ENCODE assay signal across 23 mouse cellular contexts in genomic region chr13:112686155-112686554, GRCm38 (mm10). TPM values are rescaled to one million over a fixed set of nuclear protein-coding genes. Genes with fewer than 3 reads are reported as not detected.
DNase-seq lines count a peak whose midpoint lies in the region; ATAC-seq and TF ChIP-seq lines count a peak whose summit lies in the region.
"Had no signal": no experiment of that assay in that cellular context is flagged by ENCODE, and none has a peak within 500 bp of the region (broad histone marks: within the 10 kb centered on the region; RNA-seq: fewer than 3 reads in every experiment).

No protein-coding gene starts in this region.

- no peak overlapping the region for H3K4me3 ChIP-seq in intestine, embryonic 16.5 days (ENCODE audit: low read length)
- no peak overlapping the region for H3K4me3 ChIP-seq in intestine, postnatal 0 days (ENCODE audit: low read depth, low read length)
- H3K4me3 ChIP-seq in G1E (ENCODE audit: low read depth, low read length), result no peak overlapping the region; the same call in 1 of the 2 replicates
- no peak overlapping the region for H3K4me3 ChIP-seq in midbrain, embryonic 13.5 days (replicated peaks)
- H3K4me3 ChIP-seq: embryonic facial prominence, embryonic 12.5 days; heart, embryonic 15.5 days; hindbrain, embryonic 13.5 days had no signal

- TF ChIP-seq CTCF in intestine, postnatal 0 days (IDR thresholded peaks at IDR 0.05; ENCODE audit: low read depth), result no peak
- TF ChIP-seq CTCF in G1E (IDR thresholded peaks at IDR 0.05; ENCODE audit: low read depth, low read length), result no peak

- WGBS in intestine, embryonic 16.5 days, result 42% methylated on average over 2 of the region's 2 CpGs
- 39% methylated on average over 2 of the region's 2 CpGs for WGBS in intestine, postnatal 0 days
- 83% methylated on average over 2 of the region's 2 CpGs for WGBS in midbrain, embryonic 13.5 days

- peak; percentile 11; the same call in 1 of the 2 replicates for ATAC-seq in intestine, embryonic 16.5 days
- no peak for ATAC-seq in intestine, postnatal 0 days
- peak; percentile 96 for ATAC-seq in G1E (ENCODE audit: extremely low read depth, insufficient number of reproducible peaks, low FRiP score, poor library complexity, severe bottlenecking)
- ATAC-seq in megakaryocyte-erythroid progenitor cell, adult 5-6 weeks (replicated peaks; ENCODE audit: low FRiP score, low TSS enrichment, poor library complexity, severe bottlenecking), result peak; percentile 51
- ATAC-seq in midbrain, embryonic 13.5 days, result no peak
- ATAC-seq: CD4-positive, CD25-positive, alpha-beta regulatory T cell, adult 4 months; forebrain, embryonic 16.5 days had no signal

- no peaks in the 10 kb centered on the region for H3K9me3 ChIP-seq in intestine, embryonic 16.5 days (ENCODE audit: control insufficient read depth, low read length)
- H3K9me3 ChIP-seq in intestine, postnatal 0 days (ENCODE audit: control insufficient read depth), result no peaks in the 10 kb centered on the region
- H3K9me3 ChIP-seq in G1E (replicated peaks), result no peaks in the 10 kb centered on the region
- H3K9me3 ChIP-seq in midbrain, embryonic 13.5 days, result no peaks in the 10 kb centered on the region
- H3K9me3 ChIP-seq: embryonic facial prominence, embryonic 12.5 days; heart, embryonic 15.5 days; hindbrain, embryonic 13.5 days had no signal

- no peak overlapping the region for H3K4me2 ChIP-seq in intestine, embryonic 16.5 days (ENCODE audit: low read depth, low read length)
- no peak overlapping the region for H3K4me2 ChIP-seq in intestine, postnatal 0 days (replicated peaks; ENCODE audit: low read depth)
- H3K4me2 ChIP-seq in midbrain, embryonic 13.5 days (replicated peaks), result no peak overlapping the region
- H3K4me2 ChIP-seq: embryonic facial prominence, embryonic 12.5 days; heart, embryonic 11.5 days; heart, embryonic 15.5 days; hindbrain, embryonic 13.5 days had no signal

- H3K9ac ChIP-seq in intestine, embryonic 16.5 days (ENCODE audit: low read depth, low read length), result no peak overlapping the region
- no peak overlapping the region for H3K9ac ChIP-seq in intestine, postnatal 0 days (ENCODE audit: low read depth, low read length)
- H3K9ac ChIP-seq in midbrain, embryonic 13.5 days (replicated peaks), result no peak overlapping the region
- H3K9ac ChIP-seq: embryonic facial prominence, embryonic 12.5 days; heart, embryonic 15.5 days; hindbrain, embryonic 13.5 days had no signal

- no peaks in the 10 kb centered on the region for H3K27me3 ChIP-seq in intestine, embryonic 16.5 days (replicated peaks; ENCODE audit: control insufficient read depth, insufficient read depth, low read length)
- no peaks in the 10 kb centered on the region for H3K27me3 ChIP-seq in intestine, postnatal 0 days (replicated peaks; ENCODE audit: control insufficient read depth, insufficient read depth, low read length)
- no peaks in the 10 kb centered on the region for H3K27me3 ChIP-seq in G1E (ENCODE audit: insufficient read depth, low read length)
- H3K27me3 ChIP-seq in midbrain, embryonic 13.5 days, result no peaks in the 10 kb centered on the region
- H3K27me3 ChIP-seq: embryonic facial prominence, embryonic 12.5 days; heart, embryonic 15.5 days; hindbrain, embryonic 13.5 days had no signal

- H3K4me1 ChIP-seq in intestine, embryonic 16.5 days (ENCODE audit: control insufficient read depth, insufficient read depth, low read length), result no peaks in the 10 kb centered on the region
- H3K4me1 ChIP-seq in intestine, postnatal 0 days (replicated peaks; ENCODE audit: control insufficient read depth, insufficient read depth, low read length), result no peaks in the 10 kb centered on the region
- H3K4me1 ChIP-seq in G1E (ENCODE audit: insufficient read depth, low read depth, low read length), result peaks cover 60% of the 10 kb centered on the region
- H3K4me1 ChIP-seq in midbrain, embryonic 13.5 days (replicated peaks), result no peaks in the 10 kb centered on the region
- H3K4me1 ChIP-seq: embryonic facial prominence, embryonic 12.5 days; hindbrain, embryonic 13.5 days had no signal

- H3K27ac ChIP-seq in intestine, embryonic 16.5 days (ENCODE audit: low read length), result no peak overlapping the region
- no peak overlapping the region for H3K27ac ChIP-seq in intestine, postnatal 0 days (ENCODE audit: low read depth, low read length)
- no peak overlapping the region for H3K27ac ChIP-seq in midbrain, embryonic 13.5 days
- H3K27ac ChIP-seq: embryonic facial prominence, embryonic 12.5 days; heart, embryonic 15.5 days; hindbrain, embryonic 13.5 days had no signal

- no peaks in the 10 kb centered on the region for H3K36me3 ChIP-seq in intestine, embryonic 16.5 days (ENCODE audit: control insufficient read depth, insufficient read depth, low read length)
- no peaks in the 10 kb centered on the region for H3K36me3 ChIP-seq in intestine, postnatal 0 days (ENCODE audit: control insufficient read depth, insufficient read depth)
- H3K36me3 ChIP-seq in G1E (replicated peaks), result peaks cover 62% of the 10 kb centered on the region
- H3K36me3 ChIP-seq in midbrain, embryonic 13.5 days, result peaks cover 22% of the 10 kb centered on the region
- H3K36me3 ChIP-seq: embryonic facial prominence, embryonic 12.5 days; heart, embryonic 15.5 days had no signal

- DNase-seq in G1E (ENCODE audit: low spot score), result peak; percentile 72
- peak; percentile 39 for DNase-seq in c-Kit-positive CD71-positive TER-119-negative erythroid progenitor cells, embryonic 14.5 days (ENCODE audit: low read depth)
- no peak for DNase-seq in kidney, adult 9 months
- DNase-seq: adrenal gland, adult 2 months; adrenal gland, postnatal 25 days; B cell, adult 2 months; cerebellum, adult 11 months; cerebellum, adult 8-10 months; cerebellum, postnatal 14 days; embryo, embryonic 11 days; gastrocnemius, postnatal 10 days; heart, postnatal 14 days had no signal

RNA-seq across cellular contexts. Expression of gene Slc38a9, which starts 25.6 kb away (rescaled TPM):
- polyA plus RNA-seq in intestine, embryonic 16.5 days (2015; fragmentation: Nextera tagmentation; extraction: Ambion mirVana), result 12.5 and 12.8 TPM in 2 replicates
- 6.6 and 9.7 TPM in 2 replicates for polyA plus RNA-seq in intestine, postnatal 0 days (2015; fragmentation: Nextera tagmentation; extraction: Ambion mirVana)
- total RNA-seq in G1E (2014; fragmentation: Nextera tagmentation), result 68.8 and 89.5 TPM in 2 replicates
- total RNA-seq in G1E (2017), result 29.5 and 31.7 TPM in 2 replicates
- 1.4 and 1.6 TPM in 2 replicates for polyA plus RNA-seq in G1E (2012)
- 122 and 153 TPM in 2 replicates for total RNA-seq in megakaryocyte-erythroid progenitor cell, adult 5-6 weeks (2014; fragmentation: Nextera tagmentation)
- 33.5 and 44.5 TPM in 2 replicates for total RNA-seq in megakaryocyte-erythroid progenitor cell, adult 5-6 weeks (2017)
- polyA plus RNA-seq in midbrain, embryonic 13.5 days (2015; fragmentation: Nextera tagmentation; extraction: Ambion mirVana), result 31.4 and 31.6 TPM in 2 replicates

RNA-seq across cellular contexts. Expression of gene Ddx4, which starts 33.9 kb away (rescaled TPM):
- polyA plus RNA-seq in intestine, embryonic 16.5 days (2015; fragmentation: Nextera tagmentation; extraction: Ambion mirVana), result 0.18 and 0.24 TPM in 2 replicates
- polyA plus RNA-seq in intestine, postnatal 0 days (2015; fragmentation: Nextera tagmentation; extraction: Ambion mirVana), result 0.16 and 0.25 TPM in 2 replicates
- total RNA-seq in G1E (2014; fragmentation: Nextera tagmentation), result not detected in 2 replicates
- total RNA-seq in G1E (2017), result 0.16 TPM in 1 of 2 replicates, not detected in the other
- polyA plus RNA-seq in G1E (2012), result not detected in 2 replicates
- 1.7 and 4.4 TPM in 2 replicates for total RNA-seq in megakaryocyte-erythroid progenitor cell, adult 5-6 weeks (2014; fragmentation: Nextera tagmentation)
- 1.6 and 4.1 TPM in 2 replicates for total RNA-seq in megakaryocyte-erythroid progenitor cell, adult 5-6 weeks (2017)
- 0.87 and 0.94 TPM in 2 replicates for polyA plus RNA-seq in midbrain, embryonic 13.5 days (2015; fragmentation: Nextera tagmentation; extraction: Ambion mirVana)
- total RNA-seq: gastrocnemius, postnatal 4 days had no signal
- polyA plus RNA-seq: CD4-positive, CD25-positive, alpha-beta regulatory T cell, adult 4 months had no signal

Comparison
In these comparisons a context has a peak if more than half of its experiments do, and no peak if none do; other contexts are left out.
1. ATAC-seq: peak in intestine, embryonic 16.5 days (single experiment), G1E (single experiment) and megakaryocyte-erythroid progenitor cell, adult 5-6 weeks (single experiment); none in intestine, postnatal 0 days (single experiment) and midbrain, embryonic 13.5 days (single experiment).